Mouse (Mus musculus): ENCODE measurements around the gene Eprs.

The Eprs gene

GRCm38 (mm10) chr1:185451077-185451476 lies 88.2 kb downstream of the Eprs start:
- DNase-seq (ENCODE audit: low read depth, low spot score) = no peak

GRCm38 (mm10) chr1:185451495-185451894 lies 88.7 kb downstream of the Eprs start:
- DNase-seq (ENCODE audit: low read depth, low spot score) = no peak

DNA sequence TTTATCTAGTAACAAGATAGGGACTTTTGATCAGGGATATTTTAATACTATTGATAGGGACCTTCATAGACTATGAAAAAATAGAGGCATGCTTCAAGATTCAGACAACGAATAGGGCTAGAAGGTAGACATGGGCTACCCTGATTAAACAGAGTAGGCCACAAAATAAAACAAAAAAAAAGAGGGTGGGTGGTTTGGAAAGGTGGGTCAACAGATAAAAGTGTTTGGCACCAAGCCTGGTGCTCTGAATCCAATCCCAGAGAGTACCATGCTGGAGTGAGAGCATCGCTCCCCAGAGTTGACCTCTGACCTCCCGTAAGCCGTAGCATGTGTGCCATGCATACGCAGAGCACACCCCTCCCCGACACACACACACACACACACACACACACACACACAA lies 89.6 kb downstream of the Eprs start:
- DNase-seq (ENCODE audit: low read depth, low spot score) = no peak

DNA sequence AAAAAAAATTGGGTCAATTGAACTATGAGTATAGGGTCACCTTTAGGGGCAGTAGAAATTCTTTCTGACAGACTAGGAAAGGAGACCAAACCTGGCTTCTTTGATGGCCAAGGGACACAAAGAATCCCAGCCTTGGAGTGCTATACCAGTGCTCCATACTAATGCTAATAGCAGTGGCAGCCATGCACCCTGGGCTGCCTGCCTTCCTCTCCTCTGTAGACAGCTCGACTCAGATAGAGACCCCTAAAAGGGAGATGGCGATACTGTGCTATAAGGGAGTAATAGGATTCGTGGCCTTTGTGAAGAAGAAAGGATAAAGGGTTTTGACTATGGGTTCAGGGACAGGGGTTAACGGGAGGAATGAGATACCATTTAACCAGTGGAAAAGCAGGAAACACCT lies 91.3 kb downstream of the Eprs start:
- no peak for DNase-seq (ENCODE audit: low read depth, low spot score)

DNA sequence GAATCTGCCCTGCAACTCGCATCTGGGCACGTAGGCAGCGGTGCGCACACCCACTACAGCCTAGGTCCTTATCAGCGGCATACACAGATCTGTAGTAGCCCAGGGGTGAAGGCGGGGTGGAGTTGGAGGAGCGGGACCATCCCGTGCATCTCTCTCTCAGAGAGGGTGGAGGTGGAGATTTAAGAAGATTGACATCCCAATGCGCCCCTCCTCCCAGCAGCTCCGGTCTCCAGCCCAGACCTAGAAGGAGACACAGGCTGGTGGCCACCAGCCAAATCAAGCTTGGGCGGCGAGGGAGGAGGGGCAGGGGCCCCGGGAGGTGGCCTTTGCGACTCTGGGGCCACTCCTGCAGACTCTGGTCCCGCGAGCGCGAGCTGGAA lies 91.7 kb downstream of the Eprs start, which contains the start of gene Slc30a10:
Slc30a10 (plus strand) TSS at position 274 of the 380 bp plus-strand sequence.
- DNase-seq (ENCODE audit: low read depth, low spot score) = peak; percentile 87

DNA sequence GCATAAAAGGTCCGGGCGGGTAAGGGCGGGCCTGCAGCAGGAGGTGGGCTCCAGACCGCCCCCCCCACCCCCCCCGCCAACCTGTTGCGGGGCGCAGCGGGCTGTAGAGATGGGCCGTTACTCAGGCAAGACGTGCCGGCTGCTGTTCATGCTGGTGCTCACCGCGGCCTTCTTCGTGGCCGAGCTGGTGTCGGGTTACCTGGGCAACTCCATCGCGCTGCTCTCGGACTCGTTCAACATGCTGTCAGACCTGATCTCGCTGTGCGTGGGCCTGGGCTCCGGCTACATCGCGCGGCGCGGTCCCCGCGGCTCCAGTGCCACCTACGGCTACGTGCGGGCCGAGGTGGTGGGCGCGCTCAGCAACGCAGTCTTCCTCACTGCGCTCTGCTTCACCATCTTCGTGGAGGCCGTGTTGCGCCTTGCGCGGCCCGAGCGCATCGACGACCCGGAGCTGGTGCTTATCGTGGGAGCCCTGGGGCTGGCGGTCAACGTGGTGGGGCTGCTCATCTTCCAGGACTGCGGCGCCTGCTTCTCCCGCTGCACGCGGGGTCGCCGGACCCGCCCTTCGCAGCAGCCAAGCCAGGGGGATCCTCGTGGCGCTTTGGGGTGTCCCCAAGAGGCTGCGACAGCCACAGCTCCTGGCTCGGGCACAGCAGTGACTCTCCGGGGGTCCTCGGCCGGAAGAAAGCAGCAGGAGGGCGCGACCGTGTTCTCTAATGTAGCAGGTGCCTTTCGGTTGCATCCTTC lies 92.3 kb downstream of the Eprs start:
- peak; percentile 22 for DNase-seq (ENCODE audit: low read depth, low spot score)

- no peak for DNase-seq (ENCODE audit: low read depth, low spot score)
Observed at GRCm38 (mm10) chr1:185456327-185456726, 93.5 kb downstream of the Eprs start.

DNA sequence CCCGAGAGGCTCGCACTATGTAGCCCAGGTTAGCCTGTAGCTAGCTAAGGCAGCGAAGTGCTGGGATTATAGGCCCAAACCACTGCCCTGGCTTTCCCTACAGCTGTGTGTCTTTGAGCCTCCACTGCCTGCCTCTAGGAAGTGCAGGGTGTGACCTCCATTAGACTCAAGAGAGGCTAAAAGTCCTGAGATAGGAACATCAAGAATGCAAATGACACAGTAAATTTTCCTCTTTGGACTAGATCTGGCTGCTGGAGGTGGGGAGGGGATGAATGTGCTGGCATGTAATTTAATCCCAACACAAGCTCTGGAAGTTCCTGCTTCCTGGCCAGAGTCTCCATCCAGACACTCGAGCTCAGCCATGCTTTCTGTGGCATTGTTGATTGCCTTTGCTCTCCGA lies 97.3 kb downstream of the Eprs start:
- DNase-seq (ENCODE audit: low read depth, low spot score) = peak; percentile 64

DNA sequence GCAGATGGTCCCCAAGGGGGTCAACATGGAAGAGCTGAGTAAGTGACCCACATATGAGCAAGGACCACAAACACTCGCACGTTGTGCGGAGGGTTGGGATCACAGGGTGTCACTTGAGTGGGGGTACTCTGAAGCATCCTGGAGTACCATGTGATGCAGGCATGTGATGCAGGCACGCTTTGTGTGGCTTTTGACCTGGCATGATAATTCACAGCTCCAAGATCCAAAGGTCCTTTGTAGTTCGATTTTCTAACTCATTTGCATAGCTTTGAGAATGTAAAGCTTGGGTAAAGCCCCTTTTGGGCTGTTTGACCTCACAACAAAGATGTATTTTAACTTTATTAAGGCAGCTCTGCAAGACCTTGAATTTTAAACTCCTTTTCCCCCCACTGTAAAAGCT lies 100.0 kb downstream of the Eprs start:
- no peak for DNase-seq (ENCODE audit: low read depth, low spot score)

DNA sequence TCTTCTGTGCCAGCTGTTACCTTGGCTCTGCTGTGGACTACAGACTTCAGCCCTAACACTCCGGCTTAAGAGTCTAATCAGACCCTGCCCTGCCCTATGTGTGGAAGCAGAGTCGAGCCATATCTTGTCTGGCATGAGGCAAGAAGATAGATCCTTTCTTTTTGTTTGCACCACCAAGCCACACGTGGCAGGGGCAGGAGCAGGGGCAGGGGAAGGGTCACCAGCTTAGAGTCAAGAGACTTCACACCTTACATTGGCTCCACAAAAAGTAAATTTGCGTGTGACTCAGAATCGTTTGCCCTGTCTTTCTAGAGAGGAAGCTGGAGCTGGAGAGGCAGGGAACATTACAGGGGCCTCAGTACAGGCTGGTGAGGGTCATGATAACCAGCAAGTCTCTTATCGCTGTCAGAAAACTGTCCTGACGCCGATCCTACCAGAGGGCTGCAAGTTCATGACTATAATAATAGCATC lies 106.7 kb downstream of the Eprs start:
- DNase-seq (ENCODE audit: low read depth, low spot score) = no peak

GRCm38 (mm10) chr1:185472025-185472720 lies 109.3 kb downstream of the Eprs start:
- no peak for DNase-seq (ENCODE audit: low read depth, low spot score)

GRCm38 (mm10) chr1:185472730-185473129 lies 109.9 kb downstream of the Eprs start:
- DNase-seq (ENCODE audit: low read depth, low spot score) = no peak

DNA sequence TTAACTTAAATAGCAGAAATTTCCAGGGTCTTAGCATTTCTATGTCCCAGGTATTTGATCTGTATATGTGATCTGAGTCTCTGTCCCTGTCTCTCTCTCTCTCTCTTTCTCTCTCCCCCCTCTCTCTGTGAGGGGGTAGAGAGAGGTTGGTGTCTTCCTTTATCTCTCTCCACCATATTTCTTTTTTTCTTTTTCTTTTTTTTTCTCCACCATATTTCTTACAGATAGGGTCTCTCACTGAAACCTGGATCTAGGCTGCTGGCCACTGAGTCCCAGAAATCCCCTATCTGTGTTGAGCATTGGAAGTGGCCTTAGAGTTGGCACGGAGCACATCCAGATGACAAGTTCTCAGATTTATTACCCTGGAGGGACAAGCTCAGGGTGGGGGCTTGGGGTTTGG lies 110.6 kb downstream of the Eprs start:
- DNase-seq (ENCODE audit: low read depth, low spot score) = no peak
